Mouse (Mus musculus) midbrain, embryonic 14.5 days (tissue): ENCODE results near the gene Zfp825. TPM values are rescaled to one million over a fixed set of nuclear protein-coding genes. Genes with fewer than 3 reads are reported as not detected.

Experiments used
- polyA plus RNA-seq: library from polyadenylated mRNA; unstranded; fragments of >200 nt; fragmentation: Nextera tagmentation; extraction: Ambion mirVana; gene quantifications from 2 replicates; pipeline ENCODE4 v1.2.1, GENCODE M21; 2014

The Zfp825 gene
- polyA plus RNA-seq, 1 experiment from 2014 or later, result 15.2 TPM

Other genes starting within 250 kb of the Zfp825 start
- gene Ahrr, start 201.7 kb downstream of the Zfp825 start, polyA plus RNA-seq, result 0.15 and 1.5 TPM in 2 replicates
- gene Pdcd6, start 176.4 kb downstream of the Zfp825 start, polyA plus RNA-seq, result 126 and 131 TPM in 2 replicates
- gene Sdha, start 143.7 kb downstream of the Zfp825 start, polyA plus RNA-seq, result 153 and 196 TPM in 2 replicates
- 41.7 and 46.2 TPM in 2 replicates for gene Ccdc127, start 143.7 kb downstream of the Zfp825 start, polyA plus RNA-seq
- gene Lrrc14b, start 130.0 kb downstream of the Zfp825 start, polyA plus RNA-seq, result not detected in 2 replicates
- gene Zfp72, start 103.2 kb downstream of the Zfp825 start, polyA plus RNA-seq, result 7.3 and 9.3 TPM in 2 replicates
- gene Ftl1-ps1, start 94.3 kb downstream of the Zfp825 start, polyA plus RNA-seq, result 95.1 and 98.2 TPM in 2 replicates
- gene Erap1, start 145.6 kb upstream of the Zfp825 start, polyA plus RNA-seq, result 2.1 and 4.6 TPM in 2 replicates